Mouse (Mus musculus): Measurements from ENCODE around the gene Pdpk1.
A peak's percentile ranks its signal among the peaks of the same experiment; 100 is the strongest.
"Not testable (repeated sequence)": the region's sequence is repeated elsewhere in the genome, so short reads cannot be mapped to it uniquely, and the experiment has no call there.

Gene Pdpk1

GRCm38 (mm10) chr17:24162584-24163175 is 12.0 kb upstream of the Pdpk1 start:
- DNase-seq: peak; percentile 93

DNA sequence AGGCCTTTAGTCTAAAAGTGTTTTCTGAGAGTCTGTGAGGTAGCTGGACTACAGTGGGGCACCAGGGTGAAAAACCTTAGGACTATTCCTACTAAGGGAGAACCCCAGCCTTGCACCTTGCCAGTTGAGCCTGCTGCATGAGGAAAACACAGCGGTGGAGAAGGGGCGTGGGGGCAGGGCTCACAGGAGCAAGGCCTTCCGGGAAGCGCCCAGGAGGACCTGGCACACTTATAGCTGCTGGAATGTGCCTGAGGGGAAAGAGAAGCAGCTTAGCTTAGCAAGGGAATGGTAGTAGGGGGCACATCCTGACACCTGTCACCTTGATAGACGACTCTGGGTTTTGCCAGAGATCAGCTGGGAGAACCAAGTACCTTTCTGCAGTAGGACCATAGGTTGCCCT is 10.7 kb upstream of the Pdpk1 start:
- DNase-seq: no peak

DNA sequence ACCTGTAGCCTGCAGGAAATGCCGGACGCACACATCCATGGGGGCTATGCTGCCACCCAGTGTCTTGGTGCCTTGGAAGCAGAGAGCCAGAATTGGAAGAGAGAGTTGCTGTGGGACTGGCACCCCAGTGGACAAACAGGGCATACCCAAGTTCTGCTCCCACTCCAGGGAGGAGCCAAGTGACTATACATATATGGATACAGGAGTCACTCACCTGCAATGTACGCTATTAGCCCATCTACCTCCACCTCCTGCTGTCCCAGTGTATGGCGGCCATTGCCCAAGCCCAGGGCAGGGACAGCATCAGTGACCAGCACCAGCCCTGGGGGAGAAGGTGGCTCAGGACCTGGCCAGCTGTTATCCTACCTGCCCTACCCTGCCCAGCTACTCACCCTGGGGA is 6.8 kb upstream of the Pdpk1 start:
- no peak for DNase-seq

DNA sequence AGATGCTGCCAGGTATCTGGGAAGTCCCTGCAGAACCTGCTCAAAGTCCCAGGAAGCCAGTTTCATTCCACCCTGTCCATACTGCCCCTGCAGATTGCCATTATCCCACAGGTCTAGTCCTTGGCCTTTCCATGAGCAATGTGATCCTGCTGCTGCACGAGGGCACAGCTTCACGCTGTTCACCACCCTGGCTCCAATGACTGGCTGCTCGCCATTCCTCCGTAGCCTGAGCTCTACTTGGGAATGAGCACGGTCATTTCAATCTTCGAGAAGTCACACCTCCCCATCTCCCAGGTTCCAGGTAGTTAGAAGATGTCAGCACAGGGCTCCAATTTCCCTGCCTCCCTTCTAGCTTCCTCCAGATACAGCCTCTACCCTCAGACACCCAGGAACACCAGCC is 6.4 kb upstream of the Pdpk1 start:
- DNase-seq: no peak

DNA sequence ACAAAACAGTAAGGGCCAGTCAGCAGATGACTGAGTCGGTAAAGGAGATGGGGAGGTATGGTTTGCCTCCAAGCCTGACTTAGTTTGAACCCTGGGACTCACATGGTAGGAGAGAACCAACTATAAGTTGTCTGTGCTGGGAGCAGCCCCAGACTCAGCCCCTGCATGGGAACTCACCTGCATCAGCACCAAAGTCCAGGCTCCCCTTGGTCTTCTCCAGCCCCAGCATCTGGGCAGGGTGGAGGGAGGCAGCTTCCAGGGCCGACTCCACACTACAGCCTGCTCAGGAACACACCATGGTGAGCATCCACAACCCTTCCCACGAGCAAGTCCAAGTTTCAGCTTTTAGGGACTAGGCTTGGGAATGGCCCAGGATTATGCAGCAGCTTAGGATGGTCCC is 5.7 kb upstream of the Pdpk1 start:
- DNase-seq: no peak

GRCm38 (mm10) chr17:24155742-24156141 is 5.0 kb upstream of the Pdpk1 start:
- DNase-seq: no peak

GRCm38 (mm10) chr17:24154463-24154862 is 3.7 kb upstream of the Pdpk1 start:
- peak; percentile 95 for DNase-seq

GRCm38 (mm10) chr17:24151890-24152563 is 1.3 kb upstream of the Pdpk1 start:
- DNase-seq: peak; percentile 92

GRCm38 (mm10) chr17:24151382-24151781 is 658 bp upstream of the Pdpk1 start:
- DNase-seq: no peak

DNA sequence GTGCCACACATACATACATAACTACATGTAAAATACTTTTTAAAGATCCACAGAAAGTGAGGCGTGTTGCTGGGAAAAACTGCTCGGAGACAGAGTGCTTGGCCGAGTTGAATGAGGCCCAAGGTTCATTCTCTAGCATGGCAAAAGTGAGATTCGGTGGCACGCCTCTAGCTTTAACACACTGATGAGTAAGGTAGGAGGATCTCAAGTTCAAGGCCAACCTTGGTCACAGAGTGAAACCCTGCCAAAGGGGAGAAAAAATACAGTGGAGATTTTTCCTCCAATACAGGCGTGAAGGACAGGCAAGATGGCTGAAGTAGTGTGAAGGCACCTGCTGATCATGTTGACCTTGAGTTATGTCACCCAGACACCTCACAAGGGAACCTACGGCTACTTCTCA is 1.3 kb downstream of the Pdpk1 start:
- DNase-seq: no peak

DNA sequence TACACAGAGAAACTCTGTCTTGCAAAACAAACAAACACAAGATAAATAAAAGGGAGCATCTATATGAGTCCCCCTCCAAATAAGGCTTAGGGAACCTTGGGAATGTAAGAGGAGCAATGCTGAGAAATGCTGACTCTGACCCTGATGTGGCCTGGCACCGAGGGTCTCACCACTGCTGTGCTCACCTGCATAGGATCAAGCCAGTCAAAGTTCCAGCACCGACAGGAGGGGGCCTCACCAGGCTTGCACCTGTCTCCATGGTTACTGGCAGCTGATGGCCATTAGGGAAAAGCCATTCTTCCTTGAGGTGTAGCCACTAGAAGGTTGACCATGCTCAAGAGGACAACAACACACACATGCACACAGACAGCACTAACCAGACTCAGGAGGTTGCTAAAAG is 7.8 kb downstream of the Pdpk1 start:
- DNase-seq: no peak

DNA sequence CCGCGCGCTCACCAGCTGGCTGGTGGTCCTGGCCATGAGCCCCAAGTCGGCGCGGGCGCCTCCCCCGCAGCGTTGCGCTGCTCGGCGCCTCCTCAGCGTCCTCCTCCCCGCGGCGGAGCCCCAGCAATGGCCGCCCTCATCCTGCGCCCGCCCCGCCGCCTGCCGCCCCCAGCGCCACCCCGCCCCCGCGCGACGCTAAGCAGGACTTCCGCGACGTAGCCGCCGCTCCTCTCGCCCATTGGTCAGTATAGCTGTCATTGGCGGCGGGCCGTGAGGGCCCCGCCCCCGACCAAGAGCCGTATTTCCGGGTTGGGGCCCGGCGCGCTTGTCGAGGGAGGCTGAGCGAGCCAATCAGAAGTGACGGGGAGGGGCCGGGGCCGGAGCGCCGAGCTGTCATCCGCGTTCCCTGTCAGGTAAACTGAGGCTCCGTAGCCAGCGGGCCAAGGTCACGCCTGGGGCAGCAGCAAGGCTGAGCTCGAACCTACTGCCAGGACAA is 9.3 kb downstream of the Pdpk1 start:
- DNase-seq: peak; percentile 97

DNA sequence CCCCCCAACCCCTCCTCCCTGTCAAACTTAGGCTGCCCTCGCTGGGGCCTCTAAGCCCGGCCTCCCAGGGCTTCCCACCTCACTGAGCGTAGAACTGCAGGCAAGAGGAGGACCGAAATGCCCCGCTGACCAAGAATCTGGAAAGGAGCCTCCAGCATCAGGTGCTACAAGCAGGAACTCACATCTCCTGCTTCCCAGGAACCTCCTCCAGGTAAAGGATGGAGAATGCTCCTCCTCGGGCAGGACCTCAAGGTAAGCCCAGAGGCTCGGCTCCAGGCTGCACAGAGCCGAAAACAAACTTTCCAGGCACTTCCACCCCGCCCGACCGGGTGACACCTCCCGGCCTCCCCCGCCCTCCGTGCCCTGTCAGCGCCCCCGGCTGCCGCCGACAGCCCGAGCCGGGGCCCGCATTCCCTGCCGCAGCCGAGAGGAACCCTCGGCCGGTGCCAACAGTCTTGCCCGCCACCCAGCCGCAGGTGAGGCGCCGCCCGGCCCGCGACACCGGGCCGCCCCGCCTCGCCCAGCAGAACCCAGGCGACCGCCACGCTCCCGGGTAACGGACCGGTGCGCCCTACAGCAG is 9.8 kb downstream of the Pdpk1 start:
- DNase-seq: peak; percentile 61

GRCm38 (mm10) chr17:24139968-24140367 is 10.8 kb downstream of the Pdpk1 start:
- DNase-seq: no peak

DNA sequence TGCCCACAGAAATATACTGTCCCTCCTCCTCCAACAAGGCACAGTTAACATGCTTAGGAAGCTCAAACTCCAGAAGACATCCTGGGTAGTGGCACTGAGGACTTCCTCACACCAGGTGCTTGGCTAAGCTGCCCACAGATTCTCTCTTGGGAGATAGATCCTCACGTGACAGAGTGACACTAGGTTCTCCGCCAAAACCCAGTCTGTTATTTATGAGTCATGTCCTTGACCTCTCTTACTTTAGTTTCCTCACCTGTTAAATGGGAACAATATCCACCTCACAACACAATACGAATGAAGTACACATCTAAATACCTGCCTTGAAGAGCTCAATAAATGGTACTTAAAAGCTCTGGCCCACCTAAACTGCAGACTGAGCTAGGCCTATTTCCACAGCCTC is 11.5 kb downstream of the Pdpk1 start:
- no peak for DNase-seq

DNA sequence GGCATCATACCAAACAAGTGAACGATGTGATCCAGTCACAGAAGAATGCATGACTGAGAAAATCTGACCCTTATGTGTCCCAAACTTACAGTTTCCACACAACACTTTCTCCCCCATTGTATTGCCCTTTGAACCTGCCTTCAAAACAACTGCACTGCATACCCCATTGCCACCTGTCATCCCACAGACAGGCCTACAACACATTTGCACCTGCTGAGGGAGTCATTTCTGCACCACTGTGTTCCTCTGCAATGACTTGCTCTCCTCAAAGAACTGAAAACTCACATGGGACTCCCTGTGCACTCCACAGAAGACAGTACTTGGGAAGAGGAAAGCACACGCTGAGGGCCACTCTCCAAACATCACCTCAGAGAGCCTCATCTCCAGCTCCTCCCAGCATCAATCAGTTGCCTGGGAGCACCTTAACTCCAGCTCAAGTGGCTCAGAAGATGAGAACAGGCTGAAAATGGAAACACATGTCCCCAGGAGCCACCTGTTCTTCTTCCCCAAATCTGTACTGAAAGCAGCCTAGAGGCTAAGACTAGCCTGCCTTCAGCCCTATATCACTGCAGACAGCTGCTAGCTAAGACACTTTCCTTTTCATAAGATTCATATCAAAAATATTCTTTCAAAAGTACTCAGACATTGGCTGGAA is 13.4 kb downstream of the Pdpk1 start:
- DNase-seq: no peak

DNA sequence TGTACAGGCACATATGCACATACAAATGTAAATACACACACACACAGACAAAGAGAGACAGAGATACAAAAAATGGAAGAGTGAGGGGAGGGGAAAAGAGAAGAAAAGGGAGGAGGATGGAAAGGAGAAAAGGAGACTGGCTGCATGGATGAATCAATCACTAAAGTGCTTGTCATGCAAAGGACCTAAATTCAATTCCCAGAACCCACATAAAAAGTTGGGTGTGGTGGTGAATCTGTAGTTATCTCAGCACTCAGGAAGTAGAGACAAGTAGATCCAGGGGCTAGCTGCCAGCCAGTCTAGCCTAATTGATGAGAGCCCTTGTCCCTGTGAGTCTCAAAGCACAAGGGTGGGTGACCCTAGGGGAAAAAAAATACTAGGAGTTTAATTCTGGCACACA is 16.7 kb downstream of the Pdpk1 start:
- no peak for DNase-seq

GRCm38 (mm10) chr17:24132919-24133318 is 17.8 kb downstream of the Pdpk1 start:
- DNase-seq: not testable (repeated sequence)

GRCm38 (mm10) chr17:24131570-24131969 is 19.2 kb downstream of the Pdpk1 start:
- DNase-seq: no peak

DNA sequence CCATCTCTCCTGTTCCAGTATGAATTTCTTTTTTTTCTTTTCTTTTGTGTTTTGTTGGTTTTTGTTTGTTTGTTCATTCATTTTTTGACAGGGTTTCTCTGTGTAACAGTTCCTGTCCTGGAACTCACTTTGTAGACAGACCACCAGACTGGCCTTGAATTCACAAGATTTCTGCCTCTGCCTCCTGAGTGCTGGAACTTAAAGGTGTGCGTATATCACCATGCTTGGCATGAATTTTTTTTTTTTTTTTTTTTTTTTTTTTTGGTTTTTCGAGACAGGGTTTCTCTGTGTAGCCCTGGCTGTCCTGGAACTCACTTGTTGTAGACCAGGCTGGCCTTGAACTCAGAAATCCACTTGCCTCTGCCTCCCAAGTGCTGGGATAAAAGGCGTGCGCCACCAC is 21.5 kb downstream of the Pdpk1 start:
- not testable (repeated sequence) for DNase-seq

GRCm38 (mm10) chr17:24127592-24127991 is 23.1 kb downstream of the Pdpk1 start:
- no peak for DNase-seq

GRCm38 (mm10) chr17:24126801-24127200 is 23.9 kb downstream of the Pdpk1 start:
- no peak for DNase-seq

DNA sequence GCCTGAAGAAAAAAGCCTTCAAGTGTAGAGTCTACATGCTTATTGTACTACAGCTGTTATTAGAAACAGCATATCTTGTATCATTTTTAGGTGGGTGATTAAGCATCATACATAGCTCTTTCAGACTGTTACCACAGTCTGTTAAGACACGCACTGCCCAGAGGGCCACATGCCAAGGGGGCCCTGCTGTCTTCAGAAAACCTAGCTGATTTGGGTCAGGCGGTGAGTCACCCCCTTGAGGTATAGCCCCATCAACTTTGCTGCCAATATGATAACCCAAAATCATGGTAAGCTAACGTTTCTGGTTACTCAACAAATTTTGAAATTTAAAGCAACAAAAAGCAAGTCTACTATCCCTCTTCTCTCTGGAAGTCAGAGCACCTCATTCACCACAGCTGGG is 31.3 kb downstream of the Pdpk1 start:
- DNase-seq: no peak

DNA sequence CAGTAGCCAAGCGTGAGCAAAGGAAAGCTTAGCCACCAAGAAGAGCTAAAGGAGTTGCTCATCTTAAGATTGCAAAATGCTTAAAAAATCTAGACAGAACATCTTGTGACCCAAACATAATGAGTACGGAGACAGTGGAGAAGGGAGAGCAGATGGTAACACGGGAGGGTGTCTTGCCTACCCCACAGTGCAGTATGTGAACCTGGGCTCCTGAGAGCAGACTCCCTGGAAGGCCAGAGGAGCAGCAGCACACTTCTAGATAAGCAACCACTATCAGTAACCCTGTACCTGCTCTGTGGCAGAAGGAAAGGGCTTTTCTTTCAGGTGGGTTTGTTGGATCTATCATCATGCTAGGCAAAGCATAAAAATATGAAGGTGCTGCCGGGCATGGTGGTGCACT is 37.7 kb downstream of the Pdpk1 start:
- DNase-seq: no peak

Measured in kidney, adult 9 months (tissue).